Mouse (Mus musculus) cortical plate, adult 2 months (tissue): Measurements from ENCODE around the gene Fcgr4.

Experiments used
- CTCF ChIP-seq: fragments of 200-500 bp; IDR thresholded peaks from 2 replicates; pipeline ENCODE4 v1.5.1; 2011; ENCODE audit warnings: mild to moderate bottlenecking, control low read depth, low read length; ENCODE audit not compliant: insufficient read depth; ENCODE audit errors: extremely low read depth
- POLR2A ChIP-seq: fragments of 200-500 bp; IDR thresholded peaks from 2 replicates; pipeline ENCODE4 v1.6.1; 2011; ENCODE audit warnings: mild to moderate bottlenecking, low read length, control low read depth; ENCODE audit not compliant: insufficient read depth; ENCODE audit errors: extremely low read depth

DNA sequence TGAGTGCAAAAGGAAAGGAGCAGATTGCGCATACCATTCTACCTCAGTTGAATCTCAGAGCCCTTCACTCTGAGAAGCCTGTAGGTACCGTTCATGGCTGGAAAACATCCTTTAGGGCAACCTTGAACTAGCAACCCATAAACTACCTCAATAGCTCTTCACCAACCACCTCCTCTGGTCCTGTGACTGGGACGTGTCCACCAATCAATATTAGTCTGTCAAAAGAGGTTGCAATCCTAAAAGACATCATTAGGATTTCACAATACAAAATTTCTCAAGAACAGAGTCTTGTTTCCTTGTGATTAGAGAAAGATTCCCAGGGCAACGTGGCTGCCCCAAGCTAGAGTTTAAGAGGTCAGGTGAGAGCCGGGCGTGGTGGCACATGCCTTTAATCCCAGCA, 34.6 kb downstream of the Fcgr4 start:
- TF ChIP-seq POLR2A (no peak), CTCF (no peak)
